Mouse (Mus musculus) urinary bladder, adult 2 months (tissue): Measurements from ENCODE around the gene Sva. TPM values are rescaled to one million over a fixed set of nuclear protein-coding genes. Genes with fewer than 3 reads are reported as not detected.

Experiments used
- DNase-seq: peaks from one replicate; pipeline ENCODE4 v3.0.0; 2022; ENCODE audit warnings: low spot score
- polyA plus RNA-seq: library from polyadenylated mRNA; depleted of rRNA; stranded (reverse); fragments of >200 nt; gene quantifications from 2 replicates; pipeline ENCODE4 v1.2.3, GENCODE M21; 2012; rRNA removed

The Sva gene
- polyA plus RNA-seq = not detected in 2 replicates

- DNase-seq = no peak
Observed at GRCm38 (mm10) chr6:42038094-42038493, at the start of gene Sva. Gene Sva (plus strand): TSS chr6:42038394.

Other genes starting within 250 kb of the Sva start
- not detected in 2 replicates for gene Pip, start 190.9 kb upstream of the Sva start, polyA plus RNA-seq
- not detected in 2 replicates for gene Sval2, start 185.4 kb upstream of the Sva start, polyA plus RNA-seq
- gene Sval1, start 86.8 kb upstream of the Sva start, polyA plus RNA-seq = not detected in 2 replicates
- gene Sval3, start 70.3 kb upstream of the Sva start, polyA plus RNA-seq = not detected in 2 replicates
- gene Tas2r139, start 102.5 kb downstream of the Sva start, polyA plus RNA-seq = not detected in 2 replicates
- gene Tas2r144, start 176.9 kb downstream of the Sva start, polyA plus RNA-seq = not detected in 2 replicates
- gene Gstk1, start 207.5 kb downstream of the Sva start, polyA plus RNA-seq = 34.1 and 35.8 TPM in 2 replicates
- gene Tmem139, start 223.6 kb downstream of the Sva start, polyA plus RNA-seq = 2.5 and 3.1 TPM in 2 replicates
- gene Casp2, start 226.6 kb downstream of the Sva start, polyA plus RNA-seq = 32.0 and 35.1 TPM in 2 replicates
- 0.21 and 0.35 TPM in 2 replicates for gene Clcn1, start 248.3 kb downstream of the Sva start, polyA plus RNA-seq